Mouse (Mus musculus): ENCODE data around the gene Eno3.

GRCm38 (mm10) chr11:70681897-70682581 is 25.0 kb downstream of the Eno3 start:
- TF ChIP-seq CTCF (IDR thresholded peaks at IDR 0.05; ENCODE audit: control insufficient read depth, insufficient read depth, insufficient replicate concordance, low read depth, low read length) (0 out of 2 replicates have a peak, but pooled peaks have one; percentile 12), POLR2A (IDR thresholded peaks at IDR 0.05; ENCODE audit: control insufficient read depth, low read depth, low read length) (no peak)

Measured in testis, adult 2 months (tissue).